Mouse (Mus musculus): ENCODE measurements around the gene Cars2. TPM values are rescaled to one million over a fixed set of nuclear protein-coding genes. Genes with fewer than 3 reads are reported as not detected.
A peak's percentile ranks its signal among the peaks of the same experiment; 100 is the strongest.

The Cars2 gene
- total RNA-seq (2021): 10 to 100 TPM; 13.8 to 19.4 TPM
- long read RNA-seq, experiment 1, transcript Cars2-201 (15 exons, 1,902 nt): major isoform, 6 of 49 reads
- long read RNA-seq, experiment 1, partial matches to known transcripts: 0 of 49 reads
- long read RNA-seq, experiment 1, other reads (novel, unspliced or antisense): 40 of 49 reads
- long read RNA-seq, experiment 2, partial matches to known transcripts: 2 of 30 reads
- long read RNA-seq, experiment 2, other reads (novel, unspliced or antisense): 24 of 30 reads

DNA sequence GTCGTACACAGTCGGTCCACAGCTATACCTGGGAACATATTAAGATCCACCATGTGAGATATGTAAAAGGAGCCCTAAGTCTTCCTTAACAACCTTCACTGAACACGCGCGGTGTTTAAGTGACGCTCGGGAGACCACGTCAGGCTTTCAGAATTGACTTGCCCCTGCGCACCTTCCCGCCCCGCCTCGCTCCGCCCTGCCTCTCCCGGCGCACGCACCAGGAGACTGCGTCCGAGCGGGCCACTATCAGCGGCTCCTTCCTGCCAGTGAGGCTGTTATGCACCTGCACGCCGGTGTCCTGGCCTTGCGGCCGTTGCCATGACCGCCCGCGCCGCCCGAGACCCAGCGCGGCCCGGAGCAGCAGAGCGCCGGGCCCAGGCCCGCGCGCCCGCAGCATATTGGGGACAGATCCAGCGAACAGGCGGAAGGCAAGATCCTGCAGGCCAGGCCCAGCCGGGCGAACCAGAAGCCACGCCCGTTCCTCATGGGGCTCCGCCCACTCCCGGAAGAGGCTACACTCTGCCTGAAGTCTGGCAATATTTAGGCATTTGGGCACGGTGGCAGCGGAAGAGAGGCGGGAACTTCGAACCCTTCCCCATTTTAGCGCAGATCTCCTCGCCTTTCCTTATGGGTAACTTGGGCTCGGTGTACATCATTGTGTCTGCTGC lies at the start of gene Cars2:
Gene Cars2 (minus strand): TSS at position 503 of the 668 bp plus-strand sequence.
- Histone ChIP-seq H3K4me3 (peak within 1 kb of the TSS; percentile 85), H3K27ac (peak within 1 kb of the TSS; percentile 95)
- TF ChIP-seq CTCF (IDR thresholded peaks at IDR 0.05): no peak
- intact Hi-C loops (cut with DNase I): loop anchor here (5.0 kb wide), 1 partner anchor 152 kb away; the partner anchor contains the start of gene 1700016D06Rik
- DNase-seq: peak; percentile 96

DNA sequence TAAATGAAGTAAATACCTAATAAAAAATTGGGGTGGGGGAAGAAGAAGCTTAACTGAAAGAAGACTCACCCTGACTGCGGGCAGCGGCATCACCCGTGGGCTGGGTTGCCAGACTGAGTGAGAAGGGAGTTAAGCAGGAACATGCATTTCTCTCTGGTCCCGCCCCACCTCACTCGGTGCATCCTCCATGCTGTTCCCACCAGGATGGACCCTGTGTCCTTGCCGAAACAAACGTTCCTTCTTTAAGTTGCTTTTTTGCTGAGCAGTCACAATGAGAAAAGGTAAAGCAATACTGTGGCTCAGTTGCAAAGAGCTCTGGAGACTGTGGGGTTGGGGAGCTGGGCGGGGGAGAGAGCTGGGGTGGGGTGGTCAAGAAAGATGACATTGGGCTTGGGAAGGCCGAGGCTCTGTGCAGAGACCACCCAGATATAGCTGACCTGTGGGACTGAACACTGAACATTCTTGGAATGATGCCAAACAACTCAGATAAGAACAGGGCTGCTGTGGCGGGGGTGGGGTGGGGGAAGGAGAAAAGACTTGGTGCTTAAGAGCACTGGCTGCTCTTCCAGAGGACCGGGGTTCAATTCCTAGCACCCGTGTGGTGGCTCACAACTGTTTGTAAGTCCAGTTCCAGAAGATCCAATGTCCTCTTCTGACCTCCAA lies 42.8 kb upstream of the Cars2 start:
- no peak for TF ChIP-seq CTCF (IDR thresholded peaks at IDR 0.05)
- no peak overlapping the region for H3K27ac ChIP-seq
- no peak overlapping the region for H3K4me3 ChIP-seq
- intact Hi-C loops (cut with DNase I): no loop called here
- no peak for DNase-seq

- intact Hi-C loops (cut with DNase I): no loop called here
- DNase-seq: no peak
- no peak overlapping the region for H3K4me3 ChIP-seq
- no peak for TF ChIP-seq CTCF (IDR thresholded peaks at IDR 0.05)
- H3K27ac ChIP-seq: no peak overlapping the region
Observed at GRCm38 (mm10) chr8:11592296-11592695, 41.7 kb upstream of the Cars2 start.

- intact Hi-C loops (cut with DNase I): no loop called here
- TF ChIP-seq CTCF (IDR thresholded peaks at IDR 0.05): no peak
- DNase-seq: no peak
- H3K4me3 ChIP-seq: no peak overlapping the region
- H3K27ac ChIP-seq: no peak overlapping the region
Observed at GRCm38 (mm10) chr8:11591837-11592236, 41.3 kb upstream of the Cars2 start.

GRCm38 (mm10) chr8:11586374-11586745 lies 35.8 kb upstream of the Cars2 start:
- DNase-seq: no peak
- Histone ChIP-seq H3K4me3 (no peak overlapping the region), H3K27ac (no peak overlapping the region)
- intact Hi-C loops (cut with DNase I): no loop called here
- TF ChIP-seq CTCF (IDR thresholded peaks at IDR 0.05): no peak

GRCm38 (mm10) chr8:11585513-11586373 lies 35.2 kb upstream of the Cars2 start:
- Histone ChIP-seq H3K4me3 (no peak overlapping the region), H3K27ac (no peak overlapping the region)
- no peak for TF ChIP-seq CTCF (IDR thresholded peaks at IDR 0.05)
- DNase-seq: no peak
- intact Hi-C loops (cut with DNase I): no loop called here

DNA sequence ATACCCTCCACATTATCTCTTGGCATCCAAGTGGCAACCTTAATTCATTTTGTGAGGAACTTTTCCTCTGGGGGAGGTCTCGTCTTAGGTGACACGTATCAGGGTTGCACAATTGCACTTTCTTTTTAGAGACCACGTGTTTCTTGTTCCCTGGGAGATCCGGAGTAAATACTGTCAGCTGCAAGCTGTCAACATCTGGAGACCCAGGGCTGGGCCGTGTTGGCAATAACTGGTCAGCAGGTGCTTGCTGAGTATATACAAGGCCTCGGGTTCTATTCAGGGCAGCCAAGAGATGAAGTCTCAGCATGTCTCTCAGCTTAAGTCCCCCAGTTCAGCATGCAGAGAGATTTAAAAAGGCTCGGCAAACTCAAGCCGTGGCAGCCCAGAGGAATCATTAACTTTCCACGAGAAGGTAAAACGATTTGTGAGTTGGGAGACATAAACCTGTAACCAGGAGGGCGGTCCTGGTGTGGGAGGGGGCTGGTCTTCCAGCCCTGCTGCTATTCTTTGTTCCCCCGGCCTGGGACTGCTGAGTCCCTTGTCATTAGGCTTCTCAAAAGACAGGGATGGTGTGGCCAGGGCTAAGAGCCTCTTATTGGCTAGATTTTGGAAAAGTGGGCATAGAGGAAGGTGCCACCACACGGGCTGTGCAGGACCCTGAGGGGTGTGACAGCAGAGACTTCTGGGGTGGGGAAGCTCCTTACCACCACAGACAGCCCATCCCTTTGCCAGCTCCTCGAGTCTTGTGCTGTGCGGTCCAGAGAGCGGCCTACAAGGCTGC lies 25.2 kb upstream of the Cars2 start:
- no peak for TF ChIP-seq CTCF (IDR thresholded peaks at IDR 0.05)
- Histone ChIP-seq H3K27ac (peak overlapping the region; percentile 31), H3K4me3 (no peak overlapping the region)
- intact Hi-C loops (cut with DNase I): no loop called here
- peak; percentile 31 for DNase-seq

GRCm38 (mm10) chr8:11574911-11575603 lies 24.5 kb upstream of the Cars2 start:
- peak overlapping the region; percentile 31 for H3K27ac ChIP-seq
- H3K4me3 ChIP-seq: no peak overlapping the region

GRCm38 (mm10) chr8:11572428-11572827 lies 21.8 kb upstream of the Cars2 start:
- intact Hi-C loops (cut with DNase I): no loop called here
- Histone ChIP-seq H3K4me3 (no peak overlapping the region), H3K27ac (no peak overlapping the region)
- no peak for DNase-seq
- no peak for TF ChIP-seq CTCF (IDR thresholded peaks at IDR 0.05)

More at GRCm38 (mm10) chr8:11574911-11575603, 24.5 kb upstream of the Cars2 start:
- intact Hi-C loops (cut with DNase I): no loop called here
- no peak for TF ChIP-seq CTCF (IDR thresholded peaks at IDR 0.05)
- no peak for DNase-seq

- Histone ChIP-seq H3K4me3 (no peak overlapping the region), H3K27ac (no peak overlapping the region)
- intact Hi-C loops (cut with DNase I): no loop called here
- TF ChIP-seq CTCF (IDR thresholded peaks at IDR 0.05): no peak
- DNase-seq: no peak
Observed at GRCm38 (mm10) chr8:11571950-11572349, 21.4 kb upstream of the Cars2 start.

DNA sequence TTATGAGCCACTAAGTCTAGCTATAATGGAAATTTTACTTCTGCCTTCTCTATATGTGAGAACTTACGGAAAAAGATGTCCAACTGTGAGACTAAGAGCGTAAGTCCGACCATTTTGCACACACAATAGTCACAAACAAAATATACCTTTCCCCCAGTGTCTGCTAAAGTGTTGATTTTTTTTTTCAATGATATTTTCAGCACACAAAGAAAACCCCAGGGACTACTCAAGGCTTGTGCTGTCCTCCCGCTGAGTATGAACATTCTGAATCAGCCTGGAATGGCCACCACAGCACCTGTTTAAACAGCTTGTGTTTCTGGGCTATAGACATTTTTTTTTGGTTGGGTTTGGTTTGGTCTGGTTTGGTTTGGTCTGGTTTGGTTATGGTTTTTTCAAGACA lies 20.2 kb upstream of the Cars2 start:
- Histone ChIP-seq H3K27ac (no peak overlapping the region), H3K4me3 (no peak overlapping the region)
- intact Hi-C loops (cut with DNase I): no loop called here
- no peak for TF ChIP-seq CTCF (IDR thresholded peaks at IDR 0.05)
- DNase-seq: no peak
